Mouse (Mus musculus): ENCODE results near the gene Ctsd. TPM values are rescaled to one million over a fixed set of nuclear protein-coding genes. Genes with fewer than 3 reads are reported as not detected.

Ctsd gene
- polyA plus RNA-seq, 1 experiment from 2014 or later = 288 TPM

- H3K9ac ChIP-seq = no peak overlapping the region
- peak overlapping the region; percentile 61 for H3K4me2 ChIP-seq
- no peak for ATAC-seq (ENCODE audit: low read depth)
- peaks cover 10% of the 10 kb centered on the region; the same call in 1 of the 2 replicates for H3K4me1 ChIP-seq (replicated peaks)
- H3K9me3 ChIP-seq = no peaks in the 10 kb centered on the region
- WGBS = 27% methylated on average over 11 of the region's 11 CpGs
- H3K36me3 ChIP-seq = peaks cover 19% of the 10 kb centered on the region
- peak overlapping the region; percentile 38 for H3K4me3 ChIP-seq
- H3K27ac ChIP-seq (replicated peaks) = no peak overlapping the region
- H3K27me3 ChIP-seq = peaks cover 67% of the 10 kb centered on the region
Measured at GRCm38 (mm10) chr7:142371398-142371767, 16.5 kb downstream of the Ctsd start.

DNA sequence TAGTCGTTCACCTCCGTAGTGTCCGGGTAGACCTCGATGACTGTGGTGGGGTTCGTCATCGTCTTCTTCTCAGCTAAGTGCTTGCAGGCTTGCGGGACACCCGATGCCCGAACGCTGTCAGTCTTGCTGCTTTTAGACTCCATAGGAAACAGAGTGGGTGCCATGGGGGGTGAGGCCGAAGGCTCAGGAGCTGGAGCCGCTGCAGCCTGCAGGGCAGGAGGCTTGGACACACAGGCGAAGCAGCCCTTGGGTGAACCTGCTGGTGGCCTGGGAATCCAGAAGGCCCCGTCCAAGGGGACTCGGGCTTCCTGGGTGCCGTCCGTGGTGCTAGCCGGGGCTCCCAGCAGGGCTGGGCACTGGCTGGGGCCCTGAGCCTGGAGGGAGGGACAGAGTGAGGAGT lies 16.9 kb downstream of the Ctsd start:
- H3K9me3 ChIP-seq = no peaks in the 10 kb centered on the region
- H3K4me1 ChIP-seq (replicated peaks) = peaks cover 10% of the 10 kb centered on the region; the same call in 1 of the 2 replicates
- H3K9ac ChIP-seq = no peak overlapping the region
- peaks cover 15% of the 10 kb centered on the region for H3K36me3 ChIP-seq
- no peak overlapping the region for H3K4me2 ChIP-seq
- no peak overlapping the region for H3K4me3 ChIP-seq
- peaks cover 67% of the 10 kb centered on the region for H3K27me3 ChIP-seq
- 83% methylated on average over 18 of the region's 18 CpGs for WGBS
- H3K27ac ChIP-seq (replicated peaks) = no peak overlapping the region
- ATAC-seq (ENCODE audit: low read depth) = no peak

GRCm38 (mm10) chr7:142369820-142370219 lies 18.0 kb downstream of the Ctsd start:
- Histone ChIP-seq H3K4me1 (replicated peaks) (peaks cover 10% of the 10 kb centered on the region; the same call in 1 of the 2 replicates), H3K4me3 (no peak overlapping the region), H3K27ac (replicated peaks) (no peak overlapping the region), H3K27me3 (peaks cover 66% of the 10 kb centered on the region), H3K36me3 (peaks cover 3% of the 10 kb centered on the region; the same call in 1 of the 2 replicates), H3K9ac (no peak overlapping the region), H3K9me3 (no peaks in the 10 kb centered on the region), H3K4me2 (no peak overlapping the region)
- 68% methylated on average over 6 of the region's 6 CpGs for WGBS
- no peak for ATAC-seq (ENCODE audit: low read depth)

- no peak overlapping the region for H3K4me2 ChIP-seq
- H3K9ac ChIP-seq = no peak overlapping the region
- H3K4me1 ChIP-seq (replicated peaks) = peaks cover 10% of the 10 kb centered on the region; the same call in 1 of the 2 replicates
- H3K9me3 ChIP-seq = no peaks in the 10 kb centered on the region
- no peak overlapping the region for H3K4me3 ChIP-seq
- peaks cover 57% of the 10 kb centered on the region for H3K27me3 ChIP-seq
- H3K27ac ChIP-seq (replicated peaks) = no peak overlapping the region
- H3K36me3 ChIP-seq = no peaks in the 10 kb centered on the region
- WGBS = 80% methylated on average over 2 of the region's 2 CpGs
- ATAC-seq (ENCODE audit: low read depth) = no peak
Measured at GRCm38 (mm10) chr7:142368856-142369255, 19.0 kb downstream of the Ctsd start.

DNA sequence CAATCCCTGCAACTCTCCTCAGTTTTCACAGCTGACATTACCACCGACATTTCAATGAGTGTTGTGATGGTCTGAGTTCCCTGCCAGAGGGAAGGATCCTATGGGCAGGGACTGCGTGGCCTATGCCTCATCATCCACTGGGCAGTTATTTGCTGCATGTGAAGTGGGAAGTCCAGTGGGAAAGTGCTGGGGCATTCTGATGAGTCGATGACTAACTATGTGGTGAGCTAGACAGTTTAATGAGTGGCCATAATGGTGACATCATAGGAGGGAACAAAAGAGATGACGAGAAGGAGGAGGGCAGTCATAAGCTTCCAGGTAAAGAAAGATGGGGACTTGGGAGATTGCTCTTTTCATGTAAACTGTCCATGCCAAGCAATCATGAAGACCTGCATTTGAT lies 24.7 kb downstream of the Ctsd start:
- Histone ChIP-seq H3K27me3 (peaks cover 4% of the 10 kb centered on the region; the same call in 1 of the 2 replicates), H3K4me2 (no peak overlapping the region)

GRCm38 (mm10) chr7:142360743-142361142 lies 27.1 kb downstream of the Ctsd start:
- no peak for ATAC-seq (ENCODE audit: low read depth)

More for the DNA sequence above, 24.7 kb downstream of the Ctsd start:
- Histone ChIP-seq H3K27ac (replicated peaks) (no peak overlapping the region), H3K9ac (no peak overlapping the region), H3K9me3 (no peaks in the 10 kb centered on the region), H3K4me1 (replicated peaks) (no peaks in the 10 kb centered on the region), H3K36me3 (no peaks in the 10 kb centered on the region), H3K4me3 (no peak overlapping the region)
- no peak for ATAC-seq (ENCODE audit: low read depth)
- WGBS = 78% methylated on average over 4 of the region's 4 CpGs

DNA sequence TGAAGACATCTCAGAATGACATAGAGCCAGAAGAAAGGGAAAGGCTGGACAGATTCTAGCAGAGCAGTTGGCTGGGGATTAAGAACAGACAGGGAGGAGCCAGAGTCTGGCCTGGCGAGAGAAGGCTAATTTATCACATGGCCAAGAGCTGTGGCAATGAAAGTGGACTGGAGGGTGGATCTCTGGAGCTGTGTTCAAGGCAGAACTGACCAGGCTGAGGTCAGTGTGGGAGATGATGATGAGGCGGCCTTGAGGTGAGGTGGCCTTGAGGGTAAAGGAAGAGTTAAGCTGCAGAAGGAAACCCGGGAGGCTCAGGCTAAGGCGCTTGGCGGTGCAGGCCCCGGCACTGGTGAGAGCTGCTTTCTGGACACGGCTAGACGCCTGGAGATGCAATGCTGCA lies 28.7 kb downstream of the Ctsd start:
- H3K4me2 ChIP-seq = no peak overlapping the region
- H3K9ac ChIP-seq = no peak overlapping the region
- H3K27ac ChIP-seq (replicated peaks) = no peak overlapping the region
- WGBS = 74% methylated on average over 8 of the region's 8 CpGs
- H3K4me1 ChIP-seq (replicated peaks) = no peaks in the 10 kb centered on the region
- ATAC-seq (ENCODE audit: low read depth) = no peak
- no peaks in the 10 kb centered on the region for H3K36me3 ChIP-seq
- H3K9me3 ChIP-seq = no peaks in the 10 kb centered on the region
- no peaks in the 10 kb centered on the region for H3K27me3 ChIP-seq
- no peak overlapping the region for H3K4me3 ChIP-seq

More at GRCm38 (mm10) chr7:142360743-142361142, 27.1 kb downstream of the Ctsd start:
- no peaks in the 10 kb centered on the region for H3K4me1 ChIP-seq (replicated peaks)
- no peaks in the 10 kb centered on the region for H3K27me3 ChIP-seq
- H3K4me2 ChIP-seq = no peak overlapping the region
- no peak overlapping the region for H3K4me3 ChIP-seq
- H3K27ac ChIP-seq (replicated peaks) = no peak overlapping the region
- H3K36me3 ChIP-seq = no peaks in the 10 kb centered on the region
- H3K9ac ChIP-seq = no peak overlapping the region
- H3K9me3 ChIP-seq = no peaks in the 10 kb centered on the region

DNA sequence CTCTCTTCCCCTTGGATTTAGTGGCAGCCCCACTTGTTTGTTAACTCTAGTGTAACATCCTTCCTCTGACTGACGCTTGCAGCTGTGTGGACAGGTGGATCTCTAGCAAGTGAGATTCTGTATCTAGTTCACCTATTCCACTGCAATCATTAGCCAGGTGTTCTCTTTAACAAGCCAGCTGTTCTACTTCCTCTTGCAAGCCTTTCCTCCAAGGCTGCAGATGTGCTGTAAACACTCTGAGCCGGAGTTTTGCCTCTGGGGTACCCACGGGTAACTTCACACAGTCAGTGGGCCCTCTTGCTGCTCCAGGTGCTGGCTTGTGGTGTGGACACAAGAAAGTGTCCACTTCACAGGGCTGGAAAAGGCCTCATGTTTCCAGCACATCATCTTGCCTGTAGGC lies 30.3 kb downstream of the Ctsd start:
- Histone ChIP-seq H3K4me1 (replicated peaks) (no peaks in the 10 kb centered on the region), H3K36me3 (no peaks in the 10 kb centered on the region), H3K4me3 (no peak overlapping the region), H3K27ac (replicated peaks) (no peak overlapping the region), H3K9ac (no peak overlapping the region), H3K27me3 (no peaks in the 10 kb centered on the region), H3K4me2 (no peak overlapping the region), H3K9me3 (no peaks in the 10 kb centered on the region)
- WGBS = 82% methylated on average over 3 of the region's 3 CpGs
- no peak for ATAC-seq (ENCODE audit: low read depth)

- 82% methylated on average over 8 of the region's 8 CpGs for WGBS
- H3K27me3 ChIP-seq = no peaks in the 10 kb centered on the region
- no peaks in the 10 kb centered on the region for H3K36me3 ChIP-seq
- H3K9me3 ChIP-seq = no peaks in the 10 kb centered on the region
- H3K4me2 ChIP-seq = no peak overlapping the region
- no peak for ATAC-seq (ENCODE audit: low read depth)
- no peak overlapping the region for H3K4me3 ChIP-seq
- H3K9ac ChIP-seq = no peak overlapping the region
- H3K27ac ChIP-seq (replicated peaks) = no peak overlapping the region
- H3K4me1 ChIP-seq (replicated peaks) = no peaks in the 10 kb centered on the region
Measured at GRCm38 (mm10) chr7:142354661-142355233, 33.1 kb downstream of the Ctsd start.

GRCm38 (mm10) chr7:142353854-142354253 lies 34.0 kb downstream of the Ctsd start:
- no peaks in the 10 kb centered on the region for H3K36me3 ChIP-seq
- no peak overlapping the region for H3K9ac ChIP-seq
- H3K9me3 ChIP-seq = no peaks in the 10 kb centered on the region
- H3K4me1 ChIP-seq (replicated peaks) = peaks cover 5% of the 10 kb centered on the region
- H3K27ac ChIP-seq (replicated peaks) = no peak overlapping the region
- no peak overlapping the region for H3K4me2 ChIP-seq
- no peak overlapping the region for H3K4me3 ChIP-seq
- 72% methylated on average over 5 of the region's 5 CpGs for WGBS
- no peak for ATAC-seq (ENCODE audit: low read depth)
- no peaks in the 10 kb centered on the region for H3K27me3 ChIP-seq

DNA sequence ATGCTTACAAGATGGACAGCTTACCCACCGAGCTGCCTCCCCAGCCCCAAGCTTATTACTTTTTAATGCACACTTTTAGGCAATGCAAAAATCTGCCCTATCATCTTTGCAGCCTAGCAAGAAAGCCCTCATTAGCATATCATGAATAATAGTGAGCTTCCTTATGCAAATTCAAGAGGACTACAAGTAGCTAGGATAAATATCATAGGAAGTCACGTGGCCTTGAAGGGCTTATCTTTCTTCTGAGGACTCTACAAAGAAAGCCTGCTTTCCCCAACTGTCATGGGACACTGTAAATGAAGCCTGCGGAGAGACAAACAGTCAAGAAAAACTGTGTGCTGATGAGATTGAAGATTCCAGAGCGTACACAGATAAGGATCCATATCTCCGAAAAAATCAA lies 36.3 kb downstream of the Ctsd start:
- Histone ChIP-seq H3K4me3 (no peak overlapping the region), H3K9me3 (no peaks in the 10 kb centered on the region), H3K36me3 (no peaks in the 10 kb centered on the region), H3K4me1 (replicated peaks) (peaks cover 5% of the 10 kb centered on the region), H3K27me3 (no peaks in the 10 kb centered on the region), H3K9ac (no peak overlapping the region), H3K27ac (replicated peaks) (no peak overlapping the region), H3K4me2 (no peak overlapping the region)
- 67% methylated on average over 5 of the region's 5 CpGs for WGBS
- ATAC-seq (ENCODE audit: low read depth) = no peak

- H3K9me3 ChIP-seq = no peaks in the 10 kb centered on the region
- no peak; the same call in 1 of the 2 replicates for ATAC-seq (ENCODE audit: low read depth)
- H3K27ac ChIP-seq (replicated peaks) = 0 out of 2 replicates have a peak overlapping the region, but pooled peaks have one; percentile 28
- no peak overlapping the region for H3K4me3 ChIP-seq
- no peaks in the 10 kb centered on the region for H3K27me3 ChIP-seq
- 0 out of 2 replicates have a peak overlapping the region, but pooled peaks have one; percentile 22 for H3K9ac ChIP-seq
- H3K4me1 ChIP-seq (replicated peaks) = peaks cover 5% of the 10 kb centered on the region
- 27% methylated on average over 9 of the region's 9 CpGs for WGBS
- H3K4me2 ChIP-seq = no peak overlapping the region
- no peaks in the 10 kb centered on the region for H3K36me3 ChIP-seq
Measured at GRCm38 (mm10) chr7:142349308-142349961, 38.4 kb downstream of the Ctsd start.

DNA sequence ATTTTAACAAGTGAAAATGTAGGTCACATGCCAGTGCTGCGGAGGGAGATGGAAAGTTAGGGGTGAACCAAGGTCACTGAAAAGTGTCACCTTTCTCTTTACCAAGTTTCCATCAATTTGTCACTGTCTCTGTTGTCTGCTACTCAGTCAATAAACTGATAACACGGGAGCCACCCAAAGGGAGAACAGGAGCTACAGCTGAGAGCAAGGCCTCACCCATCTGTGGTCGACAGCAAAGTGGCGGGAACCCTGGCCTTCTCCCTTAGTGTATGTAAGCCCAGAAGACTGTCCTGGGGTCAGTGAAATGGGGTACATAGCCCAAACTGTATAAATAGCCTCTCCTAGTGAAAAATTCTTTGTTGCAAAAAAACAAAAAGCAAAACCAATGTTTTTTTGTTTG lies 40.3 kb downstream of the Ctsd start:
- Histone ChIP-seq H3K27me3 (no peaks in the 10 kb centered on the region), H3K4me3 (no peak overlapping the region), H3K9ac (no peak overlapping the region), H3K36me3 (no peaks in the 10 kb centered on the region), H3K27ac (replicated peaks) (no peak overlapping the region), H3K4me1 (replicated peaks) (peaks cover 5% of the 10 kb centered on the region), H3K4me2 (no peak overlapping the region), H3K9me3 (no peaks in the 10 kb centered on the region)
- 77% methylated on average over 4 of the region's 4 CpGs for WGBS
- no peak for ATAC-seq (ENCODE audit: low read depth)
